Comparison of ENCODE assay signal across 7 mouse cellular contexts in the genomic region with DNA sequence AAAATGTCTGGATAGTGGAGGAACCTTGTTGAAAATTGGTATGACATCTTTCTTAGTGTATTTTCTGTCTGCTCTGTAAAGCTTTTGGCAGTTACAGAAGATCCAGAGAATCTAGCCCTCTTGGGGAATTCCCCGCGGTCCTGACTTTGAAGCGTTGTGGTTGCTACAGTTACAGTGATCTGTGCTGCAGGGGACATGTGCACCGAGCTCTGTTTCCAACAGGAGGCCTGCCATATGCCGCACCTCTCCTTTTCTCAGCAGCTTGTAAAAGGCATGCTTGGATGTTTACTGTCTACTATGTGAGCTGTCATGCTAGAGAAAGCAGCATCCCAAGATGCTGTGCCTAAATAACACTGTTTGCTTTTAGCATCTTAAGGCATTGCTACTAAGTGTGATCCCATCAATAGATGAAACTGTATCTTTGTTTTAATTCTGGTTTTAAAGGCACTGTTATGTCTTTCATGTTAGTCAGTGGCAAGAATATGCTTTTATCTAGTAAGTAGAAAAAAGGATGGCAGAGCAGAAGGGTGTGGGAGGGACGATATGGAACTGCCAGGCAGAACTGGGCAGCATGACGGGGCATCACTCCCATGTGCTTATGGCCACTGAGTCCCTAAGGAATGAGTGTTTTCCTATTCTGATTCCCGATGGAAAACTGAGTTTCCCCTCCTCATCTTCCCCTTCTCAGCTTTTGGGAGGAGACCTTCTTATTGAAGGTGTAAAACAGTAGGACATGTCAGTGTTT. TPM values are rescaled to one million over a fixed set of nuclear protein-coding genes. Genes with fewer than 3 reads are reported as not detected.
DNase-seq lines count a peak whose midpoint lies in the region; ATAC-seq and TF ChIP-seq lines count a peak whose summit lies in the region.

No protein-coding gene starts in this region.

- H3K27ac ChIP-seq in midbrain, embryonic 13.5 days, result peak overlapping the region; percentile 64
- no peak overlapping the region for H3K27ac ChIP-seq in midbrain, embryonic 11.5 days (ENCODE audit: low read depth, low read length)
- peak overlapping the region; percentile 42 for H3K27ac ChIP-seq in hindbrain, postnatal 0 days
- H3K27ac ChIP-seq in midbrain, embryonic 15.5 days, result peak overlapping the region; percentile 44

- no peak overlapping the region for H3K4me3 ChIP-seq in midbrain, embryonic 13.5 days (replicated peaks)
- no peak overlapping the region for H3K4me3 ChIP-seq in midbrain, embryonic 11.5 days (ENCODE audit: low read depth, low read length)
- H3K4me3 ChIP-seq in hindbrain, postnatal 0 days (ENCODE audit: low read length), result no peak overlapping the region
- H3K4me3 ChIP-seq in midbrain, embryonic 15.5 days, result no peak overlapping the region

- no peaks in the 10 kb centered on the region for H3K9me3 ChIP-seq in midbrain, embryonic 13.5 days
- no peaks in the 10 kb centered on the region for H3K9me3 ChIP-seq in midbrain, embryonic 11.5 days (ENCODE audit: control insufficient read depth, low read length)
- no peaks in the 10 kb centered on the region for H3K9me3 ChIP-seq in hindbrain, postnatal 0 days (ENCODE audit: low read length)
- H3K9me3 ChIP-seq in midbrain, embryonic 15.5 days, result no peaks in the 10 kb centered on the region

- DNase-seq in midbrain, embryonic 11.5 days (ENCODE audit: low spot score, missing footprints), result no peak
- DNase-seq in cerebellum, adult 9-11 months, result peak; percentile 73
- DNase-seq in hindbrain, postnatal 0 days (ENCODE audit: low spot score), result peak; percentile 84
- DNase-seq in spleen, adult 12 weeks (ENCODE audit: low spot score), result no peak
- DNase-seq in ovary, adult 18-20 months (ENCODE audit: low spot score), result no peak

- H3K9ac ChIP-seq in midbrain, embryonic 13.5 days (replicated peaks), result no peak overlapping the region
- H3K9ac ChIP-seq in midbrain, embryonic 11.5 days (ENCODE audit: low read length), result no peak overlapping the region
- no peak overlapping the region for H3K9ac ChIP-seq in hindbrain, postnatal 0 days (replicated peaks; ENCODE audit: low read length)
- no peak overlapping the region for H3K9ac ChIP-seq in midbrain, embryonic 15.5 days

- no peaks in the 10 kb centered on the region for H3K27me3 ChIP-seq in midbrain, embryonic 13.5 days
- no peaks in the 10 kb centered on the region for H3K27me3 ChIP-seq in midbrain, embryonic 11.5 days (ENCODE audit: control insufficient read depth, insufficient read depth, low read length)
- no peaks in the 10 kb centered on the region for H3K27me3 ChIP-seq in hindbrain, postnatal 0 days (ENCODE audit: insufficient read depth, low read length)
- no peaks in the 10 kb centered on the region for H3K27me3 ChIP-seq in midbrain, embryonic 15.5 days (replicated peaks)

- TF ChIP-seq CTCF in hindbrain, postnatal 0 days (IDR thresholded peaks at IDR 0.05; ENCODE audit: low read depth), result no peak; the same call in 1 of the 2 replicates

- ATAC-seq in midbrain, embryonic 13.5 days, result peak; percentile 88
- no peak for ATAC-seq in midbrain, embryonic 11.5 days (ENCODE audit: low FRiP score)
- ATAC-seq in hindbrain, postnatal 0 days, result peak; percentile 89
- ATAC-seq in midbrain, embryonic 15.5 days (replicated peaks), result peak; percentile 81

- H3K36me3 ChIP-seq in midbrain, embryonic 13.5 days, result no peaks in the 10 kb centered on the region
- no peaks in the 10 kb centered on the region for H3K36me3 ChIP-seq in midbrain, embryonic 11.5 days (ENCODE audit: control insufficient read depth, insufficient read depth, low read length)
- H3K36me3 ChIP-seq in hindbrain, postnatal 0 days (ENCODE audit: insufficient read depth, low read length), result no peaks in the 10 kb centered on the region
- no peaks in the 10 kb centered on the region for H3K36me3 ChIP-seq in midbrain, embryonic 15.5 days (replicated peaks)

- WGBS in midbrain, embryonic 13.5 days, result 42% methylated on average over 8 of the region's 8 CpGs
- WGBS in midbrain, embryonic 11.5 days, result 77% methylated on average over 8 of the region's 8 CpGs
- 20% methylated on average over 8 of the region's 8 CpGs for WGBS in hindbrain, postnatal 0 days
- WGBS in midbrain, embryonic 15.5 days, result 27% methylated on average over 8 of the region's 8 CpGs

- no peak overlapping the region for H3K4me2 ChIP-seq in midbrain, embryonic 13.5 days (replicated peaks)
- no peak overlapping the region for H3K4me2 ChIP-seq in midbrain, embryonic 11.5 days
- no peak overlapping the region for H3K4me2 ChIP-seq in hindbrain, postnatal 0 days (ENCODE audit: low read depth, low read length)
- H3K4me2 ChIP-seq in midbrain, embryonic 15.5 days, result peak overlapping the region; percentile 3; the same call in 1 of the 2 replicates

- H3K4me1 ChIP-seq in midbrain, embryonic 13.5 days (replicated peaks), result peaks cover 54% of the 10 kb centered on the region
- no peaks in the 10 kb centered on the region; the same call in 1 of the 2 replicates for H3K4me1 ChIP-seq in midbrain, embryonic 11.5 days (ENCODE audit: control insufficient read depth, insufficient read depth, low read length)
- peaks cover 10% of the 10 kb centered on the region for H3K4me1 ChIP-seq in hindbrain, postnatal 0 days (ENCODE audit: insufficient read depth, low read length)
- H3K4me1 ChIP-seq in midbrain, embryonic 15.5 days, result peaks cover 40% of the 10 kb centered on the region

RNA-seq across cellular contexts. Expression of a gene that starts 57.6 kb away (rescaled TPM):
- polyA plus RNA-seq in midbrain, embryonic 13.5 days (2015; fragmentation: Nextera tagmentation; extraction: Ambion mirVana), result 42.4 and 43.6 TPM in 2 replicates
- polyA plus RNA-seq in midbrain, embryonic 11.5 days (2014; fragmentation: Nextera tagmentation; extraction: Ambion mirVana), result 34.2 and 36.8 TPM in 2 replicates
- total RNA-seq in hindbrain, postnatal 0 days (2014; rRNA removed), result 31.2 and 32.9 TPM in 2 replicates
- polyA plus RNA-seq in hindbrain, postnatal 0 days (2015; fragmentation: Nextera tagmentation; extraction: Ambion mirVana), result 25.0 and 25.9 TPM in 2 replicates
- polyA plus RNA-seq in midbrain, embryonic 15.5 days (2015; fragmentation: Nextera tagmentation; extraction: Ambion mirVana), result 32.1 and 37.4 TPM in 2 replicates

Comparison
In these comparisons a context has a peak if more than half of its experiments do, and no peak if none do; other contexts are left out.
1. DNase-seq: peak in cerebellum, adult 9-11 months (single experiment) and hindbrain, postnatal 0 days (single experiment); none in midbrain, embryonic 11.5 days (single experiment), spleen, adult 12 weeks (single experiment) and ovary, adult 18-20 months (single experiment).